Mouse (Mus musculus) heart, adult 11 months (tissue): ENCODE data around the gene Pemt.
A peak's percentile ranks its signal among the peaks of the same experiment; 100 is the strongest.
"Not testable (repeated sequence)": the region's sequence is repeated elsewhere in the genome, so short reads cannot be mapped to it uniquely, and the experiment has no call there.

ENCODE experiments used
- DNase-seq: peaks from one replicate; pipeline ENCODE4 v3.0.0; 2022

Pemt gene

DNA sequence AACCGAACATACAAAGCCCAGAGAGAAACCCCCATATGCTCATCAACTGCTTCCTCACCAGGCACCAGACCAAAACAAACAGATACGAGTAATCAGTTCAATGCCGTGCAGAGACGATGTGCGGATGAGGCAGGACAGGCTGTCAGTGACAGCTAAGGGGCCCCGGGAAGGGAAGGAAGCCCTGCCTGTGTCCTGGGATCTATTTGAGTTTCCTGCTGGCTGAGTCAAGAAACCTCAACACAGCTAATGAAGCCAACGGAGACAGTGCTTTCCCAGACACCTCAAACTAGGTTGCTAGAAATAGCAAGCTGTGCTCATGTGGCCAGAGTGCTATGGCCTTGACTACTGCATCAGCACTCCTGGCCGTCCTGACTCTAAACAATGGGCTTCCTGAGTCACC, 54.9 kb downstream of the Pemt start:
- DNase-seq: peak; percentile 93

DNA sequence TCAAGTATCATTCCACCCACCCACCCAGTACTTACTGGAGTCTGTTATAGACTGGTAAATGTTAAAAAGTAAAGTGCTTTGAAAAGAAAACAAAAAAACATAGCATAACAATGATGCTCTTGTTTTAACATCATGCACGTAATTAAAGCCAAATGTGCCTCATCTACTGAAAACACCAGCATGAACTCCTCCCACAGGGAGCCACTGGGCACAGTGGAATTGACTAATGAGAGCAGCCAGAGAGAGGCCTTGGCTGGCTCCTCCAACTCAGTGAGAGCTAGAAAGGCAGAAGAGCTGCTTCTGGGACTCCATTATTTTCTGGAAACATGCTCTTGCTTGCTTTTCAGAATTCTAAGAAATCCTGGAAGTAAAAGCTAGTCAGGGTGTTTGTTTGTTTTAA, 56.9 kb downstream of the Pemt start:
- DNase-seq: no peak

DNA sequence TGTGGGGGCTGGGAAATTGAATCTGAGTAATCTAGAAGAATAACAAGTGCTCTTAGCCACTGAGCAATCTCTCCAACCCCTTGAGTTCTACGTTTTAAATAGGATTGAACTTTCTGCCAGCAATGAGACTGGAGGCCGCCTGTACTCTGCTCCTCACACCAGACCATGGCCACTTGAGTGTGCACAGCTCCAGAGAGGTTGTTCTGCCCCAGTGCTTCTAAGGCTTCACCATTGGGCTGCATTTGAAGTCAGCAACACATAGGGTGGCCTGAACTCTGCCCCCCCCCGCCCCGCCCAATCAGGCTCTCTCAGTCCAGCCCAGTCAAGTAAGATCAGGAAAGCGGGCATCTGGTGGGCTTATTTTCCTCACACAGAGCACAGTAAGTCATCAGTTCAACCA, 68.5 kb downstream of the Pemt start:
- DNase-seq: no peak

DNA sequence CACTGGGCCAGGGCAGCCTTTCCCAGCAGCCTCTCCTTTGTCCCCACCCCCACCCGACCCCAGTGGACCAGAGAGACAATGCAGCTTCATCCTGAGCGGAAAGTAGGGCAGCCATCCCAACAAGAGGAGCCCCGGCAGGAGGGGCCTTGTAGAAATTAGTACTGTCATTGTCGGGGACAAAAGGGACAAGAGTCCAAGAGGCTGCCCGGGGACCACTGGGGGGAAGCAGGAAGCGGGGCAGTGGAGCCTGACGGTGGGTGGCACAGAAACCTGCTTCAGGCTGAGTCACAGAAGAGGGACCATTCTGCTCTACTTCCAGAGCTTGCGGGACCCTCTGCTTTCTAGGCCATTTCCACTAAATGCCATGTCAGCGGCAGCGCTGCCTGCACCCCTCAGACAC, 71.0 kb downstream of the Pemt start:
- DNase-seq: no peak

DNA sequence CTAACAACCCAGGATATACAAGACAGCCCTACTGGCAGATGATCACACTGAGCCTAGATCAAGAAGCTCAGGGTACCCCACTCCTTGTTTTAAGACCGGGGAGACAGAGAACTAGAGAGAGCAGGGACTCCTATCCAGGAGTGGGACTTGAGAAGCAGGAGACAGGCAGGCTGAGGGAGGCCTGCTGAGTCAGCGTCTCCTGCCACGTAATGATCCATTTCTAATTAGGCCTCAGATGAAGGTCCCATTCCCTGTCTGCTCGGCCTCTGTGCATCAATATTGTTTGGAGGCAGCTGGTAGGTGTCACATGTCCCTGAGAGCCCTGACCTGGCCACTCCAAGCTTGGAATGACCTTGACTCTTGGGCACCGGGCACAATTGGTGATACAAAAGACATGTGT, 72.9 kb downstream of the Pemt start:
- DNase-seq: no peak

DNA sequence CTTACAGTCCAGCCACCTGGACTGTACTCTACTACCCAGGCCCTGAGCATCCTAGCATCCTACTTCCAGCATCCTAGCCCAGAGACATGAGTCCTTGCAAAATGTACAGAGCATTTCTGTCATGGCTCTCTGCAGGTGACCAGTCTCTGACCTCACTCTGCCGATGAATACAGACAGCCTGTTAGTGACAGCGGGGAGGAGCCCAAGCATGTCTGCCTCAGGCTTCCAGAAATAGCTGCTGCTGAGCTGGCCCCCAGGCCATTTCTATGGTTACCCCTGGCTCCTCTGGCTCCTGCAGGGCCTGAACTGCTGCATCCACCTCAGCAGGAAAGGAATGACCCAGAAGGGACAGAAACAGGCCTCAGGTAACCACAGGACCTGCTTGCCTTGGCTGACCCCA, 74.6 kb downstream of the Pemt start:
- DNase-seq: no peak

DNA sequence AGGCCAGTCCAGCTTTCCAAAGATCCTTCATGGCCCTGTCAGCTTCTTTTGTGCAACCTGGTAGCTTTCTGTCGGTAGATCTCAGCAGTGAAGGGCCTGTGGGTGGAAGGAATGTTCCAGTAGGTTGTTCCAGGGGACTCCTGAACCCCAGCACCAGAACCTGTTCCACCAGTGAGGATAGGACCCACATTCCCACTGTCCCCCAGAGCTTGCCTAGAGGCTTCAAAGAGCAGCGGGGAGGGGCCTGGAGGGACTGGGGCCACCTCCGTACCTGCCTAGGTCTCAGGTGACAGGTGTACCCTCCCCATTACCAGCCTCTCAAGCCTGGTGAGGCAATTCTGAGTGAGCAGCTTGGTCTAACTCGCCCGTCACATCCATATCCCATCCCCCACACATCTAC, 75.5 kb downstream of the Pemt start:
- DNase-seq: no peak

DNA sequence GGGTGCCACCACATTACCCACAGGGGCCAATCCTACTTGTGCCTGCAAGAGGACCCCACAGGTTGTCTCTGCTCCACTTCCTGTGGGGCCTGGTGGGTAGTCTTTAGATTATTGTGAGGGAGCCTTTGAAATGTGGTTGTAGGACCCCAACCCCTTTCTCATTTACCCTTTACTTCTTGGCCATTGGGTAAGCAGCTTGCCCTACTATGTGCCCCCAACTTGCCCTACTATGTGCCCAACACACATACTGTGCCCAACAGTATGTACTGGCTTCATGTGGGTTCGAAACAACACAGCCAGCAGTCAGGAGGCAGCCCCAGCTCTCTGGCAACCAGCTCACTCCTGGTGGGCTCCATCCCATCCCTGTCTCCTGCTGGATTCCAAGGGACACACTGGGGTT, 78.5 kb downstream of the Pemt start:
- no peak for DNase-seq

DNA sequence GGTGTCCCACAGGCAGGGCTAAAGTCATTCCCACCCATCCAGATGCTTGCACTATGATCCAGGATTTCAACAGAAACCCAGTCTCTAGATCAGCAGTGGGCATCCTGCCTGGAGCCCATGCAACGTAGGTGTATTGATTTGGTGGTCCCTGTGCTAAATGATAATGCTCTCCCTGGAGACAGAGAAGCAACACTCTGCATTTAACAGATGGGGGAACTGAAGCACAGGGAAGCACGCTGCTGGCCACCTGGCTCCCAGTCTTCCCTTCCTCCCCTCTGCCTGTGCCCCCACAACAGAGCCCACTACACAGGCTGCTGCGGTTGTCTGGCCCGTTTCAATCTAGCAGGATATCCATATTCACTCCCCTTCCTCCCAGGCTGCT, 80.2 kb downstream of the Pemt start:
- no peak for DNase-seq

DNA sequence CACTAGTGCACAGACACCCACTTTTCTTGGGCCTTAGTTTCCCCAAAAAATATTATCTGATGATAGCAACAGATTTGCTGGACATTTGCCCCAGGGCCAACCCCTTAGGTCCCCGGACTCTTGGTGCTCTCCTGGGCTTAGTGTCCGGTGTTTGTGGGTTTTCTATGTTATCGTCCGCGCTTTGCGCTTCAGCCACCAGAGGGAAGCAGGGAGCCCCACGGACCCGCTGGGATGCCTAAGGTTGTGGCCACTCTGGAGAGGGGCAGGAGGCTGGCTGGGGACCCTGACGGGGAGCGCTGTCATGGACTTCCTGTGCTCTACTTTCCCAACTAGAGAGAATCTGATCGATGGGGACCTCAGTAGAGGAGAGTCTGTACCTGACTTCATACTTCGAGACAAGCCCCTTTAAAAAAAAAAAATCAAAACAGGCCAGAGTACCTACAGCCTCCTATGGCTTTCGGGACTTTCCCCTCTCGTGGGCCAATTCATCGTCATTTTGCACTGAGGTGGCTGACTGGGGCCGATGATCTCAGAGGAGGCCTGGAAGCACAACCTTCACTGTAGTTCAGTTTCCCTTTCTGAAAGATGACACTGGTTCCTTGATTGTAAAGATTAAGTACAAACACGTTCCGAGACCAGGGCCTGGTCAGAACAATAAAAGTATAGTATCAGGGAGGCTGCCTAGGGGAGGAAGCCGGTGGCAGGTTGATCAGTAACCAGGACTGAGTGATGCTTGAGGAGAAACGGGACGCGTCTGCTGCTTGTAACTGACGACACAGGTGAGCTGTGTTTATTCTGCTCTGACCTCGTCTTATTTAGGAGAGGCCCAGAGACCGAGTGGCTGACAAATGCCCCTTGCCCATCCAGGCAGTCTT, 80.8 kb downstream of the Pemt start:
- DNase-seq: peak; percentile 98

DNA sequence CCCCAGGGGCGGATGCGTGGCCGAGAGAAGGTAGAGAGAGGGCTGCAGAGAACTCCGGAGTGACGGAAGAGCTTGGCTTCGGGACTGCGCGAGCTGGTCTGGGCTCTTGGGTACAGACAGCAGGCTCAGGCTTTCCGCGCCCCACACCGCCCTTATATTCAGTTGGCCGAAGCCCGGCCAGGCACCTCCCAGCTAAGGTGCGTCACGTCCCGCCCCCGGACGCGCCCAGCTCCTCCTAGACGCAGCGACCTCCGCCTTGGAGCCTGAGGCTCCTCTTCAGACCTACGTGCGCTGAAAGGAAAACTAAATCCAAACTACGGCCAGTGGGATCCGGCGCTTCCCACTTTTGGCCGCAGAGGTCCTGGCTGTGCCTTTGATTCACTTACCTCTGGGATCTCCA, 81.5 kb downstream of the Pemt start, which contains the start of gene Rasd1:
Rasd1 (minus strand) TSS at position 127 of the 400 bp plus-strand sequence.
- DNase-seq: peak; percentile 99

DNA sequence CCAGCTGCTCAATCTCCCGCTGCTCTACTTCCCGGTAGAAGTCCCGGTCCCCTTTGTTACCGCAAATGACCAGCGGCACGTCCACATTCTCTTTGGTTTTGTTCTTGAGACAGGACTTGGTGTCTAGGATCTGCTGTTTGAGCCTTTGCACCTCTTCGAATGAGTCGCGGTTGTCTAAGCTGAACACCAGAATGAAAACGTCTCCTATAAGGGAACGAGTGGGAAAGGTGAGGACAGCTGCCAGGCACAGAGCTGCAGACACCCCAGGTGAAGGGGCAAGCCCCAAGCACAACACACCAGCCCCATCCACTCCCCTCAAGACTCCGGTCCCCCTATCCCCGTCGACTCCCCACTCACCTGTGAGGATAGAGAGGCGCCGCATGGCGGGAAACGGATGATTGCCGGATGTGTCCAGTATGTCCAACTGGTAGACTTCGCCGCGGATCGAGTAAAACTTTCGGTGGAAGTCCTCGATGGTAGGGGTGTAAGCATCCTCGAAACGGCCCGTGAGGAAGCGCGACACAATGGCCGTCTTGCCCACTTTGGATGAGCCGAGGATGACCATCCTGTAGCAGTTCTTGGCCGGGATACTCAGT, 82.0 kb downstream of the Pemt start:
- peak; percentile 95 for DNase-seq

DNA sequence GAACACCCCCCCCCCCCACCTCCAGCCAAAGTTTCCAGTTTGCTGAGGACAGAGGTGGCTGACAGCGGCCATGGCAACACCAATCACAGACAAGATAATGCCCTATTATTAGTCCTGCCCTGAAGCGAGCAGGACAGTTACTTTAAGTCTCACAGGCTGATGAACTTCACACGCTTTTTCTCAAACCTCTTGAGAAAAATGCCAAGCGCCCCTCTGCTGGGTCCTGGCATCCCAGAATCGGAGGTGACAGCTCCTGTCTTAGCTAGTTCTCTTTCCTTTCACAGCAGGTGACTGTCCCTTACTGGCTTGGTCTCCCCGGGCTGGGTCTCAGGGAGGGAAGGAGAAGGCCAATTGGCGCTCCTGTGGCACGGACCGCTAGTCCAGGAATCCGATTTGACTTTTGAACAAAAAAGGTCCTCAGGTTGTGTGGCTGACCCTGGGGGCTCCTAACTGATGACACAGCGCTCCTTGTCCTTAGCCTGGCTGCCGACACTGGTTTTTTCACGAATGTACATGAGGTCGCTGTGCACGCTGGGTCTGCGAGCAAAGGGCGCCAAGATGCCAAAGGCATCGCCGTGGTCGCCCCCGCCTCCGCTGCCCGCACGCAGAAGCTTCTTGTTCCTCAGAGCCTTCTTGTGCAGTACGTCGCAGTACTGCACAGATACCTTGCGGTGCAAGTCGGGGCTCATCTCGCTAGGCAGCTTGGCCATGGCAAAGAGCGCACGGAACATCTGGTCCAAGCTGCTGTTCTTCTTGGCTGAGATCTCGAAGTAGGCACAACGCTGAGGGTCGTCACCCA, 82.7 kb downstream of the Pemt start:
- peak; percentile 92 for DNase-seq

DNA sequence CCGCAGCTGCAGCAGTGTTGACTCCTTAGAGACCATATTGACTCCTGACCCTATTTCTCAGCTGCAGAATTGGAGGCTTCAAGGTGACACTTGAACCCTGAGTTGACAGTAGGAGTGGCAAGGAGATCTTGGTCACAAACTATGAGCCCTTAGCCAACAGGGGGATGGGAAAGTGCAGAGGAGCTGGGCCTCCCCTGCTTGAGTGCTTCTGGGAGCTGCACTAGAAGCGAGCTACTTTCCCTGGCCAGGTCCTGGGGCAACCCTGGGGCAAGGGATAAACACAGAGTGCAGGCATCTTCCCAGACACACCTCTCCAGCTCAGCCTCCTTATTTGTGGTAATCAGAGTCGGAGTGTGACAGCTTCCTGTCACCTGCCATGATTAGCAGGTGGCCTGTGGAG, 83.7 kb downstream of the Pemt start:
- DNase-seq: peak; percentile 91

DNA sequence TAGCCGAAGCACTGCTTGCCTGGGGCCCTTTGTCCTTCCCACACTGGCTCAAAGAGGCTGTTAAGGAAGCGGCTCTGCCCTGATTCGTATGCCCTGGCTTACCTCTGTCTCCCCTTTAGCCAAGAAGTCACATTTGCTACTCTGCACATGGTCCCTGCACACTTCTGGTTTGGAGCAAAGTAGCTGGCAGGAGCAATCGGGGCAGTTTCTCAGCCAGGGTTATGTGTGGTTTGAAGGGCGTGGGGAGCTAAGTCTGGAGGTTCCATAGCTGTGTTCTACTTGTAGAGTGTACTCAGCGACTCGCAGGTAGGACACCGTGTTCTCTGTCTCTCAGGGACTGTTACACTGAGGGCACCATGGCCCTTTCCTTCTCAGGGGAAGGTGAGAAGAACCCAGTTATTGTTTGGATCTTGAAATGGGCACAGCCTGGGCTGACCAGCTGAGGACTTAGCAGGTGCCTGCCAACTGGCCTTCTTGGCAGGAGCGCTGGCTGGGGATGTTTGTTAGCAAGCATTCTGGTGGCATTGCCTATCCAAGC, 84.9 kb downstream of the Pemt start:
- DNase-seq: peak; percentile 92

DNA sequence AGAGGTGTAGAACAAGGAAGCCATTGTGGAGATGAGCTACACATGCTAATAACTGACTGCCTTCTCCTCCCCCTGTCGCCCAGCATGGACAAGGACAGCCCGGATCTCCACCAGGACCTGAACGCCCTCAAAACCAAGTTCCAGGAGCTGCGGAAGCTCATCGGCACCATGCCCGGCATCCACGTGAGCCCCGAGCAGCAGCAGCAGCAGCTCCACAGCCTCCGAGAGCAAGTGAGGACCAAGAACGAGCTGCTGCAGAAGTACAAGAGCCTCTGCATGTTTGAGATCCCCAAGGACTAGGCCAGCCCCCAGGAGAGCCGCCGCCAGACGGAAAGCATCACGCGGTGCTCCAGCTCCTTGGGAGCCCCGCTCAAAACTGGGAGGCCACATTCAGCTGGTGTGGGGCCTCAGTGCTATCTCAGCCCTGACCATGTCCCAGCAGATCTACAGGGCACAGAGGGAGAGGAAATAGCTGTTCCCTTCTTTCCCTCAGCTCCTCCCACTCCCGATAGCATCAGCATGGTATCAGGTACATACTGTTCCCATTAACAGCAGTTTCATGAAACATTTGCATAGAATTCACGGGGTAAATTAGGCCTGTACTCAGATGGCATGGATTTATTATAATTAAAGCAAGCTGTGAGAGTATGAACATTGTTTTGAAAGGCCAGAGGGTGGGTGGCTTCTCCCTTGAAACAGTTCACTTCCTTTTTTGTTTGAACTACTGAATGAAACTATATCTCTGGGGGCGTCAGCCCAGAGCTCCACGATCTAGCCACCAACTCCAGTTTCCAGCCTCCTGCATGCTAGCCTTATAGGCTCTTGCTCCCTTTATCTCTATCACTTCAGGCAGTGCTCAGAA, 85.6 kb downstream of the Pemt start:
- peak; percentile 94 for DNase-seq

DNA sequence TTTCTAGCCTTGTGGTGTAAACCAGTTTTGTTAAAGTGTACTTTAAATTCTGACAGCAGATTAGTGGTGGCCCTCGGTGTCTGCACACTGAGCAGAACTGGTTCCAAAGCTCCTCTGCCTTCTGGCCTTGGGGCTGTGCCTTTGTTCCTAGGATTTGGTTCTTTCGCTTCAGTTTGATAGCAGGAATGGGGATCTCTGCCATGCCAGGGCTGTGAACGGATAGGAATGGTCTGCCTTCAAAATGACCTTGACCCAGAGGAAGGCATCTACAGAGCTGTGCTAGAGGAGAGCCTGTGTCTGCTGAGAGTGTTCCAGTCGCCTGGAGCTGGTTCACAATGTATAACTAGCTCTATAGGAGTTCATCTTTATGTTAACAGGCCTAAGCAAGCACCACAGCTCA, 86.8 kb downstream of the Pemt start:
- no peak for DNase-seq

DNA sequence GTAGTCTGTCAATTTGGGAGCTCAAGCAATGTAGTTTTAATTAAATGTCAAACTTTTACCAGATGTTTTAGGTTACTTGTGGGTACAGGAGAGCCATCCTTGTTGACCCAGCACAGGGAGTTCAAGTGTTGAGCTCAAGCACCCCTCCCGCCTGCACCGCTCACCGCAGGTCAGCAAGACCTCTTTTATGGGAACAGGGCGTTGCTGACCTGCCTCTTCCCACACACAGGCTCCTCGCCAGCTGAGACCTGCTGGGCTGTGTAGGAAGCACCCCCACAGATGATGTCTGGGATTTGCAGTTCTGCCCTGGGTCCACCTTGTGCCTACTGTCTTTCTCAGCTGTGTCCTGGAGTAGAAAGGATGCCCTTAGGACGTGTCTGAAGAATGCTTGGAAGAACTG, 89.5 kb downstream of the Pemt start:
- no peak for DNase-seq

DNA sequence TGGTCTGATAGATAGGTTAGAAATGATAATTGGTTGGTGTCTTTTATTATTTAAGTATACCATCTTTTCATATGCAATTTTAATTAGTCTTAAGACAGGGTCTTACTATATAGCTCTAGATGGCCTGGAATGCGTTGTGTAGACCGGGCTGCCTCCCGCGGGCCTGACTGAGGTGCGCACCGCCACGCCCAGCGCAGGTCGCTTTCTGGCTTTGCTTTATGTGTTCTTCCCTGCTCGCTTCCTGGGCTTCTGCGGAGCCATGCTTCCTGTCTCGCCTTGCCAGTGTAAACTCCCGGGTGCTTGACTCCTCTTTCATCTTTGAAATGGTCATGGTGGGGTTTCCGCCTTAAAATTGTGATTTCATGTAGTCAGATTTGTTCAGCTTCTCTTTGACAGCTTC, 93.4 kb downstream of the Pemt start:
- DNase-seq: no peak

DNA sequence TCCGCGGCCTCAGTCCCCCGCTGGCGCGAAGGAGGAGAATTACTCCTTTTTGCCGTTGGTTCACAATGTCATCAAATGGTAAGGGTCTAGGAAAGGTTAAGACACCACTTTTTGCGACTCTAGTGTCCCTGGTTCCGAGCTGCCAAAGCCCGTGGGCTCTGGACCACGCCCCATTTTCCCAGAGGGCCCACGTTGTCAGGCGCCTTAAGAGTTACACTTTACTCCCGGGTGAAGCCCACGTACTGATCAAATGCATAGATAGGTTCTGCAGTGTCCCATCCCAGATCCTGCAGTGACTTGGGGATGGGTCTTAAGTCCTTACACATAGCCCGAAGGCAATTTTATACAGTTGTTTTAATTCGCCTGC, 97.9 kb downstream of the Pemt start:
- DNase-seq: no peak

DNA sequence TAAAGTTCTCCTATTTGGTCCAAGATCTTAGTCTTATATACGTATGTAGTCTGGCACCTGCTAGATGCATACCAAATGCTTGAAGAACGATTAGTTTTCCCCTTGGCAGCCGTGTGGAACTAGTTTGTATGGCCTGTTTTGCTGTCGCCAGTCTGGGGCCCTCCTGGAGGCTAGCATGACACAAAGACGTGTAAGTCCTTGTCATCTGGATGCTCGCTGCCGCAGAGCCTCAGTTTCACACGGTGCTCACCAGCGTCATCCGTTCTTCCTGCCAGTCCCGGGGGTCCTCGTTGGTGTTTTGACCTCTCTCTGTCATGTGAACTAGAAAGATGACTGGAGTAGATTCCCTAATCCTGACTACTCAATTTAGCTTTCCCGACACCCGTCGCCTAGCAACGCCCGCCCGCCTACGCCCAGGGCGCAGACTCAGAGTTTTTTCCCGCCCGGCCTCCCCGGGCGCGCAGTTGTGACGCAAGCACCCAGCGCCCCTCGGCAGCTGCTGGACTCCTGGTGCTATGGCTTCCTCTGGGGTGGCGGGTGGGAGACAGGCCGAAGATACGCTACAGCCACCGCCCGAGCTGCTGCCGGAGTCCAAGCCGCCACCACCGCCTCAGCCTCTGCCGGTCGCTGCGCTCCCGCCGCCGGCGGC, 98.4 kb downstream of the Pemt start, which contains the start of gene Med9:
Med9 (plus strand) TSS at position 455 of the 649 bp plus-strand sequence.
- peak; percentile 99 for DNase-seq

DNA sequence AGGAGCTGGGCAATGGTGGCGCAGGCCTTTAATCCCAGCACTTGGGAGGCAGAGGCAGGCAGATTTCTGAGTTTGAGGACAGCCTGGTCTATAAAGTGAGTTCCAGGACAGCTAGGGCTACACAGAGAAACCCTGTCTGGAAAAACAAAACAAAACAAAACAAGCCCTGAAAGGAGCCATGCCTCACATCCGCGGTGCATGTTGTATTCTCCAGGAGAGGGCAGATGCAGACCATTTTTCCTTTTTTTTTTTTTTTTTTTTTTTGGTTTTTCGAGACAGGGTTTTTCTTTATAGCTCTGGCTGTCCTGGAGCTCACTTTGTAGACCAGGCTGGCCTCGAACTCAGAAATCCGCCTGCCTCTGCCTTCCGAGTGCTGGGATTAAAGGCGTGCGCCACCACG, 101.4 kb downstream of the Pemt start:
- not testable (repeated sequence) for DNase-seq
